Mouse (Mus musculus) ES-CJ7 (cell line): Measurements from ENCODE around the gene Olfr316.
"Not testable (repeated sequence)": the region's sequence is repeated elsewhere in the genome, so short reads cannot be mapped to it uniquely, and the experiment has no call there.

Experiments
- DNase-seq: peaks from one replicate; pipeline ENCODE4 v3.0.0; 2011; ENCODE audit warnings: low read depth, low spot score

Olfr316 gene

DNA sequence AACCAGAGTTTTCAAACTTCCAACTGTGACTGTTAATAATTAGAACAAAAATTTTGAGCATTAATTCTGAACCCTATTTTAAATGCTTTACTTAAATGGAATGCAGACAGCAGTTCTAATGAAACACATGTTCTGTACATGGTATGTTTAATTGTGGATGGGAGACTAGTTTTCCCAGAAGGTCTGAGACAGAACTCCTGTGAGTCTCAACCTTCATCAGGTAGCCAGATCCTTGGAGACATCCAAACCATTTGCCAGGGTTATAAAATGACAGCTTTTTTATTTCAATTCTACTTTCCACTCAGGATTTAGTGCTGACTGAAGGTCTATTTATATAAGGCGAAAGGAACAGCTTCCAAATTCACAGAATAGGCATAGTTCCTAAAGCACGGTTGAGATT, at the start of gene Olfr316:
Olfr316 (plus strand) TSS at position 301 of the 400 bp plus-strand sequence.
- DNase-seq = no peak

DNA sequence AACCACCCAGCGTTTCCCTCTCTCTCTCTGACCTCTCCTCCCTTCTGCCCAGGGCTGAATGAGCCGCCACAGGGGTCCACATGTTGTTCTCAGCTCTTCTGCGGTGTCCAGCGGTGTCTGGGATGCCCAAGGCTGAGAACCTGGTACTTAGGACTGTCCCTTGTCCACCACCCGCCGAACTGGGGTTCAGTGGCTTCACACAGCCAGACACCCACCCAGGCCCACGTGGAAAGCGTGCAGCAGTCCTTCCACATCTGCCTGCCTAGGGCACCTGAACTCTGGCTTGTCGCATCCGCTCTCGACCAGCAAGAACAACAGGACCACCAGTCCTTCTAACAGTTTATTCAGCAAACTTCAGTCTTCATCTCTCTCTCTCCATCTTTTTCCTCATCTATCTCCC, 43.4 kb upstream of the Olfr316 start:
- no peak for DNase-seq

DNA sequence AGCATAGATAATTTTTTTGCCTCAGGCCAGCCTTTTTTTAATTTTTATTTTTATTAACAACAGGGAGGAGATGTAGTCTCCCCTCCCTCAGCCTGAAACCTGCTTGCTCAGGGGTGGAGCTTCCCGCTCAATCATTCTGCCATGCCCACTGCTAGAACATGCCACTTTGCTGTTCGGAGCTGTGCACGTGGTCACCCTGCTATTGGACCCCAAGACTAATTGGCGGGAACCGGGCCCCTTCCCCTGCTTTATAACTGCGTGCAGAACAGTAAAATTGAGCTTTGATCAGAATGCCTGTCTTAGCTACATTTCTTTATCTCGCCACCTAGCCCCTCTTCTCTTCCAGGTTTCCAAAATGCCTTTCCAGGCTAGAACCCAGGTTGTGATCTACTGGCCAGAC, 34.8 kb upstream of the Olfr316 start:
- DNase-seq = not testable (repeated sequence)

DNA sequence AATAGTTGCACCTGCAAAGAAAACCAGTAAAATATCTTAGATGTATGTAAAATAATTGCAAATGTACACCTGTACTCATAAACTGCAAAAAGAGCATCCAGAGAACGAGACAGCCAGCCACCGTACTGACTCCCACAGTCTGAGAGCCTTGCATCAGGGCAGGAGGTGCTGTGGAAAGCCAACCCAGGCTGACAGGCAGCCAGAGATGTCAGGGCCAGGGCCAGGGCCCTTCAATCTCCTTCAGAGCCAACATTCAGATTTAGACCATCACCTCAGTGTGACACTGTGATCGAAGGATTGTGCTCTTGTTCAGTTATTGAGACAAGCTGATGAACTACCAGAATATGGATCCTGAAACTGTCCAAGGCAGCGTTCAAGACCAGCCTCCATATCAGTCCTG, 32.8 kb upstream of the Olfr316 start:
- DNase-seq = no peak

DNA sequence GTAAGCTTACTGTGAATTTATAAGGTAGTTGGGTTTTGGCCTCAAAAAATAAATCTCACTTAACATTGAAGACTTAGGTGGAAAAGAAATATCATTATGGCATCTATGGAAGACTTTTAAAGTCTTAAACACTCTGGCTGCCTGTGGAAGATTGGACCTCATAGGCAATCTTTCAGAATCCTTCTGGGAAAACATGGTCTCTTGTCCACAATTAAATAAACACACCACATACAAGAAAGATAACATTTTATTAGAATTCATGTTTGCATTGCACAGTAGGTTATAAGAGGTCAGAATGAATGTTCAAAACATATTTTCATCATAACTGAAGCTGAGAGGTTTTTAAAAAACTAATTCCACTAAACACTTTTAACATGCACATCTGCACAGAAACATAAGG, 28.6 kb upstream of the Olfr316 start, which contains the start of gene Olfr318:
Olfr318 (minus strand) TSS at position 101 of the 400 bp plus-strand sequence.
- DNase-seq = no peak

DNA sequence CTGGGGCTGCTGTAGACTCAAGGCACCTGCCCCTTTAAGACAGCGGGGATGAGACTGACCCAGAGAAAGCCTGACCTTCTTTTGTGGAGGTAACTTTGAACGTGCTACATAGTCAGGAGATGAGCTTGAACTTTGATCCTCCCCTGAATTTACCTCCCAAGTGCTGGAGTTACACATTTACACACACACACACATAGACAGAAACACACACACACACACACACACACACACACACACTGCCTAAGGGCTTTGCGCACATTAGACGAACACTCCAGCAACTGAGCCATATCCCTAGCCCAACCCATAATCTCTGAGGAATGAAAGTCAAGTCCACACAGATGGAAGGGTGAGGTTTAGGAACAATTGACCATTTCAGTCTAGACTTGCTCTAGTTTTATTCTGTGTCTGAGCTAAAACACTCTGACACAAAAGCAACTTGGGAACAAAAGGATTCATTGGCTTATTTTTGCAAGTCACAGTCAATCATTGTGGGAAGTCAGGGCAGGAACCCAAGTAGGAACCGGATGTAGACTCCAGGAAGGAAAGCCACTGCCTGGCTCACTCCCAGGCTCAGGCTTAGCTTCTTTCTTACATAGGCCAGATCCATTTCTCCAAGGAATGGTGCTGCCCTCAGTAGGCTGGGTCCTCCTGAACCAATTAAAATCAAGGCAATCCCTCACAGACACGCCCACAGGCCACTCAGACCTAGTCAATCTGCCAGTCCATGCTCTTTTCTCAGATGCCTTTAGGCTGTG, 24.5 kb upstream of the Olfr316 start:
- DNase-seq = not testable (repeated sequence)

DNA sequence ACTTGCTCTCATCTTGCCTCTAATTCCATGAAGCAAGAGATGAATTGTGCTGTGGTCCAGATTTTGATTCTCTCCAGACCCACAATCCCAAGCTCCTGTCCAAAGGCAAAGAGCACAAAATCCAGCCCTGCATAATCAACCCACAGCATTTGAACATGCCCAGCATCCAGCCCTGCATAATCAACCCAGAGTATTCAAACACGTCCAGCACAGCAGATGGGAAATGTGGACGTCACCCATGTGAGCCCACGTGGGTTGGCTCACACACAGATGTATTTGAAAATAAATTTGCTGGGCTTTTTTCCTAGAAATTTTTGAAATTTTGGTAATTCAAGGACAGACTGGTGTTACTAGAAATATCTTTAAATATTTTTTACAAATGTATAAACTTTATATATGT, 19.2 kb upstream of the Olfr316 start:
- DNase-seq = no peak

DNA sequence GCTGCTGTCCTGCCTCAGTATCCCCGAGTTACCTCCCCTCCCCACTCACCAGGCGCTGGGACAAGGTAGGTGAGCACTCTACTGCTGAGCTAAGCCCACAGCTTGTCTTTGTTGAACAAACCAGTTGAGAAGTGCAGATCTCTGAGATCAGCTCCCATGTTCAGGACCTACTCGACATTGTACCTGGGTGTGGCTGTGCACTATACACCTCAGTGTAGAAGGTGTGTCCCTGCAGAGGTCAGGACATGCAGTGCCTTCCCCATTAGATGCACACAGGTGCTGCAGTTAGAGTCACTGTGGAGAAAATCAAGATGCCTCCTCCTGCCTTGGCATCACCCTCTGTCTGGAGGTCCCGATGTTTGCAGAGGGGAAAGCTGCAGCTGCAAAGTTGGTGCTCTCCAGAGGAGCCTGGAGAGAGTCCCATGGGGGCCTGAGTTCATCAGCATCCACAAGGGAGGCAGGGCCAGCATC, 13.7 kb upstream of the Olfr316 start, which contains the start of gene Olfr317:
Olfr317 (minus strand) TSS at position 421 of the 471 bp plus-strand sequence.
- no peak for DNase-seq

DNA sequence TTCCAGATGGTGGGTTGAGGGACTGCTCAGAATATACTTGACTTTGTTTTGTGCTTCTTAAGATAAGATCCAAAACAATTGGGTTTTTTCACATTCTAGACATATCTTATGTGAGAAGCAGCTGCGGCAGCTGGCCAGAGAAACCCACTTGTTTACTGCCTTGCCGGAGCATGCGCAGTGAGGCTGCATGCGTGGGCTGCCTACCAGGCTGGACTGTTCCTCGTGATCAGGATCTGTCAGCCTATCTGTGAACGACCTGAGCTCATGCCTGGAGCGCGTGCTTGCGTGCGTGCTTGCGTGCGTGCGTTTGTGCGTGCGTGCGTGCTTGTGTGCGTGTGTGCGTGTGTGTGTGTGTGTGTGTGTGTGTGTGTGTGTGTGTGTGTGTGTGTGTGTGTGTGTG, 1.4 kb upstream of the Olfr316 start:
- not testable (repeated sequence) for DNase-seq

DNA sequence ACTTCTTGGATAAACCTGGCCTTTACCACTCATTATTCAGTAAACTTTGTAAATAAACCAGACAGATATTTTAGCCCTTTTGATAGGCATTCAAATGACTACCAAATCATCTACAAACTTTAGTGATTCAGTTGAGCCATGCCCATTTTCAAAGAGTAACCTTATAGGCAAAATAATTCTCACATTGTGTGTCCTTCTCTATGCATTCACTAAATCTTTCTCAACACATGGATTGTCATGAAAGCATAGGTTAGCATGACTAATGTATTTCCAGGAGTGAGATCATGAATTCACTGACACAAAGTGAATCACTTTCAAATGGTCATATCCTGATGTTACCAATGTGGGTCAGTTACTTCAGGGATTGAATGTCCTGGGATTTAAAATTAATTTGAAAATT, 20.4 kb downstream of the Olfr316 start, which contains the start of gene Olfr315:
Olfr315 (plus strand) TSS at position 301 of the 400 bp plus-strand sequence.
- no peak for DNase-seq

DNA sequence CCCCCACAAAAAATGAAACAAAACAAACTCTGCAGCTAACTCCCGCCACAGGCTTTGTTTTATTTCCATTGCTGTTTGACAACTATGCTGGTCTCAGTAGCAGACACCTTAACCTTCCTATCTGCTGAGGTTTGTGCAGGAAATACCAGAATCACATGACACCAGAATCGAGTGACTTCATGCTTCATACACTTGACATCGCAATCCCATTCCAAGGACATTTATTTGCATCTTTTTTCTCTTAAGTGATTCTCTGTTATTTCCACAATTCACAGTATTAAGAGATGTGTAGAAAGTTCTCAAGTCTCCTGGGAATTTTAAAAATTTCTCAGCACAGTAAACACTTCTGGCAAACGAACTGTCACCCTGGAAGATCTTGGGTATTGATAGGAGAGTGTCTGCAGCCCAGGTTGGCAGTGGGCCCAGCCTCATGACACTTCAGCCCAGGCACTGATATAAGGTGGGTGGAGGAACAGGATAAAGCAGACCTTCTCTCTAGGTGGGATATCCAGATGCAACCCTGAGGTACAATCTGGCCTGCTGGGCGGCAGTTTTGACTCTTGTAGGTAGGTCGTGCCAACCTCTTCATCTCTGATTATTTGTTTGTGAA, 30.1 kb downstream of the Olfr316 start, which contains the start of gene Olfr314:
Olfr314 (plus strand) TSS at position 473 of the 610 bp plus-strand sequence.
- DNase-seq = no peak

DNA sequence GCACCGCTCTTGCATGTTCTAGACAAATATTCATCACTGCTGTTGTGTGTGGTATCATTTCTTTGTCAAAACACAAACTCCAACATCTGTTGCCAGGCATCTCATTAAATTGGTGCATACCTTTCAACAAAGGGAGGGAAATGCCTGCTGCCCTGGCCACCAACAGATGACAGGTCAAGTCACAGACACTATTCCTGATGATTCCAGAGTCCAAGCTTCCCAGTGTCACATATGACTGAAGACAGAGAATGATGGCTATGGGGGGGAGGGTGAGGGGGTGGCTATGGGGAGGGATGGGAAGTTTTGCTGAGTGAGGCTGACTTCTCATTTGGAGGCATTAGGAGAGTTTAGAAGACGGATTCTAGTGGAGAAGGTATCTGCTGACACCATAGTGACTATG, 31.6 kb downstream of the Olfr316 start:
- no peak for DNase-seq

DNA sequence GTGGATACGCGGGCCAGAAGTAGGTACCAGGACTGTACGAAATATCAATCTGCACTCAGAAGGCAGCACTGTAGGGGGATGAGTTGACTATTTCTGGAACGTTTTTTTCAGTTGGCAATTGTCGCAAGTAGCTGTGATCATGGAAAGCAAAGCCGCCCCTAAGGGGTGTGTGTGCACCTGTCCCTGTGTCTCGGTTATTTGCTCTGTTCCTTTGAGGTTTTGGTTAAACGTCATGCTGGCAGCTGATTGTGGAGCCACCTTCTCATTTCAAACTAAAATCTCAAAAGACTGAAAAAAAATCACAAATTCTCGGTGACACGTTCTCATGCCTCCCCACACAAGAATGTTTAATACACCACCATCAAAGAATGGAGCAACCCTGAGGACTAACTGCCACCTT, 35.1 kb downstream of the Olfr316 start:
- DNase-seq = no peak

DNA sequence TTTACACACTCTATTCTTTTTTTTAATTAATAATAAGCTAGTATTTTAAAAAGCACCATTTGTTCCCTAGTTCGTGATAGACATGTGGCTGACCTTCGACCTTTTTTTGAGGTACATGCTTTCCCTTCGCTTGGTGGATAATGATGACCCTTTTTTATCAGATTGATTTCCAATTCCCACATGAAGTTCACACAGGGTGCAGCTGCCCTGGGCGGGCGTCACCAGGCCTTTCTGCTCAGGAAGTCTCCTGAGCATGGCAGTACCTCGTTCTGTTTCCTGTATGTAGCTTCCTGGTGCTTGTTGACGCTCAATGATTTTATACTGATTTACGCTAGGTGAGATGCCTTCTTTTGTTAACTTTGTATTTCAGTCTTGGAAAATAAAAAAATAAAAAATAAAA, 35.8 kb downstream of the Olfr316 start:
- DNase-seq = no peak

DNA sequence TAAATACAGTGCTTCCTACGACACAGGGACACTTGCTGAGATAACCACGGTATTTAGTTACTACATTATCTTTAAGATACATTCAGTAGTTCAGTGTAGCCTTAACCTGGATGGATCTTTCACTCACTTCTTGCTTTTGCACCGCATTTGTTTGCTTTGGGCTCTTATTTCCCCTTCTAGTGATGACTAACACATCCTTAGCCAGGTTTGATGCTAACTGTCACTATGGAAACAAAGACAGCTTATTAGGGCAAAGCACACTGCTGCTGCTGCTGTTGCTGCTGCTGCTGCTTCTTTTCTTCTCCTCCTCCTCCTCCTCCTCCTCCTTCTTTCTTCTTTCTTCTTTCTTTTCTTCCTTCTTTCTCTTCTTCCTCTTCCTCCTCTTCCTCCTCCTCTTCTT, 37.0 kb downstream of the Olfr316 start:
- no peak for DNase-seq

DNA sequence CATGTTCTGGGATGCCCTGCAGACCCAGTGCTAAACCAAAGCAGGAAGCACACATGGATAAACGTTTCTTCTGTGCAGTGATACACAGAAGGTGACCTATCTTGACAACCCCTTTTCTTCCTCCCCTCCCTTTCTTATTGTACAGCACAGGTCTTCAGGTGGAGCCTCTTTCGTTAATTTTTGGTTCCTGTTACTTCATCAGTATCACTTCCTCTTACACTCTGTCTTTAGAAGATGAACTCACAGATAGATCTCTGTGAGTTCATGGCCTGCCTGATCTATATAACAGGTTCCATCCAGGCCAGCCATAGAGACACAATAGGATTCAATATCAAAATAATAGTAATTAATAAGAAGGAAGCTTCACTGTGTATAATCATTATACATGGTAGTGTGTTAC, 37.5 kb downstream of the Olfr316 start:
- no peak for DNase-seq

DNA sequence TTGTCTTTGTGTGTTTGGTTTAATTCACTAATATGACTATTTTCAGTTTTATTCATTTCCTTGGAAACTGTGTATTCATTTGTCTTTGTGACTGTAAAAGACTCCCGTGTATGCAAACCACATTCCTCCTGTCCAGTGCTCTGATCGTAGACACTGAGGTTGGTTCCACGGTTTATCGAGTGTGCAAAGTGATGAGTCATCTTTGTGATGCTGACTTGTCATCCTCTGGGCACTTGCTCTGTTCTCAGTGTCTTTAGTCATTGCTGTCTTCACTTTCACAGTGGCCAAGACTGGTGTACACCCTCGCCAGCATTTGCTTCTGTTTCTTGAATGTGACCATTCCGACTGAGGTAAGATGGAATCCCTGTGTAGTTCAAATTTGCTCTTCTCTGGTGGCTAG, 38.1 kb downstream of the Olfr316 start:
- DNase-seq = no peak

DNA sequence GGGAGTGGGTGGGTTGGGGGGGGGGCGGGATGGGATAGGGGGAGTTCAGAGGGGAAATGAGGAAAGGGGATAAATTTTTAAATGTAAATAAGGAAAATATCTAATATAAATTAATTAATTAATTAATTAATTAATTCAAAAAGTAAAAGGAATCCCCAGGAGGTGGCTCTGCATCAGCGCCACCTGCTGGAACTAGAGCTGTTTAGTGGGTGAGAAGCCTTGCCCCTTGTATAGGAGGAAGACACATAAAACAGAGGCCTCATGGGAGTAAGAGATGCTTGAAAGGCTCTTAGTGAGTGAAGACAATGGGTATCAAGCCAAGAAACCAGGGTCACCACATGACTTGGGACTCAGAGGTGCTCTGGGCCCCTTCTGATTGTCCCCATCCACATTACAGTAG, 43.3 kb downstream of the Olfr316 start:
- DNase-seq = no peak

DNA sequence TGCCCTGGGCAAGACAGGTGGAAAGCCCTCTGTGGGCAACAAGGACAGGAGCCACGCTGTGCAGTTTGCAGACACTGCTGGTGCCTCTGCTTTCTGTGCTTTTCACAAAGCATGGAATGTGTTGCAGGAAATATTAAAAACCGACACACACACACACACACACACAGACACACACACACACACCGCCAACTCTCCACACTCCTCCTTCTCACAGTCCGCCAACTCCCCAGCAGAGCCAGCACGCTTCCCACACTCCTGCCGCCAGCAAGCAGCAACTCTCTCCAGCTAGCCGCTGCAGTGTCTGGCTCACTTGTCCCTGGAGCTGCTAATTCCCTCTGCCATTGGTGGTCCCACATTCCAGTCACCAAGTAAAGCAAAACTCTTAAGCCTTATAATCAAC, 44.3 kb downstream of the Olfr316 start:
- no peak for DNase-seq

DNA sequence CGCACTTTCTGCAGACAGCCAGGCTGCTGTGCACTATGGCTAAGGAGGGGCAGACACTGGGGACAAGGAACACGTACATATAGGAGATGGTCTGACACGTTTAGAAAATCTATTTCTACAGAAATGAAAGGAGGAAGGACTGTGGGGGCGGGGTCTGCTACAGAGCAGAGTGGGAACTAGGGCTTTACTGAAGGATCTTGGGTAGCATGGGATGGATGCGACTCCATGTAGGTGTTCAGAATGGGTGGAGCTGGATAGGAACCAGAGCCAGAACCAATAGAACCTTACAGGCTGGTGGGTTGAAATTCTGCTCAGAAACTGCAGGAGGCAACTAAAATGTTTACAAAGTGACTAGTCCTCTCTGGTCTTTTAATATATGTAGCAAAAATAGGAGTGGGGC, 47.2 kb downstream of the Olfr316 start:
- DNase-seq = no peak

DNA sequence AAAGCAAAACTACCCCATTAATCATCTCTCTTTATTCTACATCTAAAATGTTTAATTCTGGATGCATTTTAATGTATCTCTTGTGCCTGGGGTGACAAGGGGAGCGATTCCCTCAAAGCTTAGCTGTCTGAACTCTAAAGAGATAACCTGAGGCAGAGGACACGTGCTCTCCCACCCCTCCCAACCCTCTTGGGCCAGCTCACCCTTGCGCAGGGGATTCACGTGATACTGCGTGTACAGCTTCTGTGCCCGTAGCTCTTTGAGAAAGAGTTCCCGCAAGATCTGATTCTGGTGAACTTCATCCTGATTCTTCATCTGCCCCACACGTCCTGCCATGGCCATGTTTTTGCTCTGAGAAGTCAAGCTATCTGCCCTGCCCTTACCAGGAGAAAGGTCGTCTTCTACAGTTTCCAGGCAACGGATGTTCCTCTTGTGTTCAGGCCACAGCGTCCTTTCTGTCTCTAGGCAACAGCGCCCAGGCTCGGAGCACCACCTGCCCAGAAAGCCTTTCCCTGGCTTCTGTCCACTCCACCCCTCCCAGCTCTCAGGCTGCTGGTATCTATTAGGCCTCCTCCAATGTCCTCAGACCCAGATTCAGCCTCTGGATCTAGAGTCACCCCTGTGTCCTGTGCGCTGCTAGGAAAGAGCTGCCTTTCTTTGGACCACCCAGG, 49.2 kb downstream of the Olfr316 start, which contains the start of gene Fam183b:
Fam183b (minus strand) TSS at position 403 of the 671 bp plus-strand sequence.
- DNase-seq = peak; percentile 59

DNA sequence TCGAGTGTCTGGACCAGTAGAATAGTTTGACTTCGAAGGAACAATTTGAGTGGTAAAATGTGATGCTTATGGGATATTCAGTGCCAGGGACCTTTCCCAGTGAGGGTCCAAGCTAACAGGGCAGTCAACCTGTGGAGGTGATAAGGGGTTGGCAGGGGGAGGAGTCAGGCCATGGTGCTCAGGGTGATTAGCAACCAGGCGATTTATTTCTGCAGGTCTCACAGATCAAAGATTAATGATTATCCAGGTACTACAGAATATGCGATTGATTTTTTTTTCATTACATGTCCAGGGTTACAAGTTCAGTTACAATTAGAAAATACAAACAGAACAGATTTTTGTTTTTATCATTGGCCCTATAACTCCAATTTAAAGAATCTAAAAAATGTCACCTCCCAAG, 51.3 kb downstream of the Olfr316 start:
- DNase-seq = no peak
